Mouse (Mus musculus) bone marrow, adult 2 months (tissue): Measurements from ENCODE around the gene Nrg3. TPM values are rescaled to one million over a fixed set of nuclear protein-coding genes. Genes with fewer than 3 reads are reported as not detected.

Experiments
- H3K27ac ChIP-seq: fragments of 200-500 bp; 2 replicates; pipeline ENCODE4 v1.5.1; 2012; ENCODE audit warnings: low read depth, mild to moderate bottlenecking, control low read depth, inconsistent platforms, low read length; ENCODE audit not compliant: control insufficient read depth, poor library complexity, insufficient read depth
- H3K4me1 ChIP-seq: fragments of 200-500 bp; 2 replicates; pipeline ENCODE4 v1.6.1; 2011; ENCODE audit warnings: low read length; ENCODE audit not compliant: control insufficient read depth, insufficient read depth
- H3K4me3 ChIP-seq: fragments of 200-500 bp; replicated peaks from 2 replicates; pipeline ENCODE3; 2011; ENCODE audit warnings: mild to moderate bottlenecking, low read depth, low read length, control low read depth; ENCODE audit not compliant: control insufficient read depth
- CTCF ChIP-seq: fragments of 200-500 bp; IDR thresholded peaks from 2 replicates; pipeline ENCODE4 v1.5.1; 2011; ENCODE audit warnings: low read length, control low read depth; ENCODE audit not compliant: control insufficient read depth, insufficient read depth
- POLR2A ChIP-seq: fragments of 200-500 bp; IDR thresholded peaks from 2 replicates; pipeline ENCODE4 v1.6.1; 2011; ENCODE audit warnings: low read depth, mild to moderate bottlenecking, control low read depth, low read length, borderline replicate concordance; ENCODE audit not compliant: control insufficient read depth
- WGBS: fragments of 180-500 bp; shearing (Covaris S2); methylation state at CpG from one replicate; pipeline ENCODE4 v1.1.7; 2018; 5-methylcytosine and 5-hydroxymethylcytosine counted together
- polyA plus RNA-seq: library from polyadenylated mRNA; stranded (reverse); fragments of >200 nt; gene quantifications from 2 replicates; pipeline ENCODE4 v1.2.4, GENCODE M21; 2011; ENCODE audit warnings: low replicate concordance; ENCODE audit not compliant: missing spikeins, insufficient read depth, insufficient read length

Nrg3 gene
- polyA plus RNA-seq, 1 experiment = not detected

- no peak overlapping the region for H3K27ac ChIP-seq
- WGBS = 80% methylated on average over 1 of the region's 1 CpGs
- no peak overlapping the region for H3K4me3 ChIP-seq
- TF ChIP-seq POLR2A = no peak
- no peak for TF ChIP-seq CTCF
- no peaks in the 10 kb centered on the region for H3K4me1 ChIP-seq
Observed at GRCm38 (mm10) chr14:38824891-38825290, 648.0 kb downstream of the Nrg3 start.

GRCm38 (mm10) chr14:38797027-38797426, 675.9 kb downstream of the Nrg3 start:
- H3K4me3 ChIP-seq = no peak overlapping the region
- no peaks in the 10 kb centered on the region for H3K4me1 ChIP-seq
- no peak for TF ChIP-seq CTCF
- no peak for TF ChIP-seq POLR2A
- WGBS = 72% methylated on average over 3 of the region's 3 CpGs
- no peak overlapping the region for H3K27ac ChIP-seq

GRCm38 (mm10) chr14:38775291-38776116, 697.4 kb downstream of the Nrg3 start:
- WGBS = 78% methylated on average over 5 of the region's 5 CpGs
- no peak overlapping the region for H3K27ac ChIP-seq
- no peaks in the 10 kb centered on the region for H3K4me1 ChIP-seq
- H3K4me3 ChIP-seq = no peak overlapping the region
- TF ChIP-seq POLR2A = no peak
- no peak for TF ChIP-seq CTCF

- Histone ChIP-seq H3K4me3 (no peak overlapping the region), H3K27ac (no peak overlapping the region), H3K4me1 (no peaks in the 10 kb centered on the region)
- TF ChIP-seq CTCF (no peak), POLR2A (no peak)
- WGBS = 38% methylated on average over 1 of the region's 1 CpGs
Observed at GRCm38 (mm10) chr14:38774811-38775210, 698.1 kb downstream of the Nrg3 start.

GRCm38 (mm10) chr14:38730465-38730864, 742.4 kb downstream of the Nrg3 start:
- TF ChIP-seq CTCF (no peak), POLR2A (no peak)
- Histone ChIP-seq H3K4me3 (no peak overlapping the region), H3K4me1 (no peaks in the 10 kb centered on the region), H3K27ac (no peak overlapping the region)

- H3K4me1 ChIP-seq = no peaks in the 10 kb centered on the region
- no peak overlapping the region for H3K4me3 ChIP-seq
- no peak overlapping the region for H3K27ac ChIP-seq
- TF ChIP-seq CTCF (no peak), POLR2A (no peak)
- 42% methylated on average over 4 of the region's 4 CpGs for WGBS
Observed at GRCm38 (mm10) chr14:38703894-38704293, 769.0 kb downstream of the Nrg3 start.

GRCm38 (mm10) chr14:38702596-38703393, 770.1 kb downstream of the Nrg3 start:
- TF ChIP-seq CTCF (no peak), POLR2A (no peak)
- Histone ChIP-seq H3K4me3 (no peak overlapping the region), H3K27ac (no peak overlapping the region), H3K4me1 (no peaks in the 10 kb centered on the region)
- 70% methylated on average over 9 of the region's 9 CpGs for WGBS

GRCm38 (mm10) chr14:38701413-38701812, 771.5 kb downstream of the Nrg3 start:
- Histone ChIP-seq H3K27ac (no peak overlapping the region), H3K4me1 (no peaks in the 10 kb centered on the region), H3K4me3 (no peak overlapping the region)
- TF ChIP-seq CTCF = no peak
- no peak for TF ChIP-seq POLR2A
- 44% methylated on average over 1 of the region's 1 CpGs for whole genome bisulfite sequencing
